Mouse (Mus musculus) bone marrow macrophage, adult 2 months (primary cell): ENCODE results near the gene Mroh2a. TPM values are rescaled to one million over a fixed set of nuclear protein-coding genes. Genes with fewer than 3 reads are reported as not detected.

Experiments used
- H3K27ac ChIP-seq: 2 replicates; pipeline ENCODE4 v1.5.1; 2012; ENCODE audit warnings: low read depth, low read length; ENCODE audit not compliant: insufficient read depth
- H3K4me1 ChIP-seq: 2 replicates; pipeline ENCODE4 v1.6.1; 2012; ENCODE audit warnings: low read length; ENCODE audit not compliant: control insufficient read depth, insufficient read depth
- H3K4me3 ChIP-seq: 2 replicates; pipeline ENCODE4 v1.5.1; 2012; ENCODE audit warnings: mild to moderate bottlenecking, low read length, moderate library complexity; ENCODE audit not compliant: insufficient read depth
- CTCF ChIP-seq: IDR thresholded peaks from 2 replicates; pipeline ENCODE4 v1.5.1; 2012; ENCODE audit warnings: low read depth, mild to moderate bottlenecking, low read length, moderate library complexity
- POLR2A ChIP-seq: IDR thresholded peaks from 2 replicates; pipeline ENCODE4 v1.6.1; 2012; ENCODE audit warnings: mild to moderate bottlenecking, low read depth, low read length, borderline replicate concordance
- polyA plus RNA-seq: library from polyadenylated mRNA; stranded (reverse); fragments of >200 nt; gene quantifications from 2 replicates; pipeline ENCODE4 v1.2.4, GENCODE M21; 2012; ENCODE audit not compliant: missing spikeins, insufficient read depth, insufficient read length

Mroh2a gene
- polyA plus RNA-seq, 1 experiment, result 1.6 TPM

GRCm38 (mm10) chr1:88227482-88227881 is 696 bp downstream of the Mroh2a start:
- TF ChIP-seq CTCF, result no peak
- no peak for TF ChIP-seq POLR2A
- no peak overlapping the region for H3K27ac ChIP-seq
- H3K4me3 ChIP-seq, result no peak overlapping the region
- peaks cover 10% of the 10 kb centered on the region for H3K4me1 ChIP-seq

GRCm38 (mm10) chr1:88228121-88228520 is 1.3 kb downstream of the Mroh2a start:
- TF ChIP-seq POLR2A, result no peak
- peaks cover 10% of the 10 kb centered on the region for H3K4me1 ChIP-seq
- H3K4me3 ChIP-seq, result no peak overlapping the region

GRCm38 (mm10) chr1:88229566-88229965 is 2.8 kb downstream of the Mroh2a start:
- H3K4me1 ChIP-seq, result peaks cover 10% of the 10 kb centered on the region
- TF ChIP-seq CTCF (no peak), POLR2A (no peak)
- H3K4me3 ChIP-seq, result no peak overlapping the region
- H3K27ac ChIP-seq, result no peak overlapping the region

More at GRCm38 (mm10) chr1:88228121-88228520, 1.3 kb downstream of the Mroh2a start:
- H3K27ac ChIP-seq, result no peak overlapping the region

- no peak overlapping the region for H3K27ac ChIP-seq
- TF ChIP-seq CTCF (no peak), POLR2A (no peak)
- H3K4me1 ChIP-seq, result peaks cover 10% of the 10 kb centered on the region
- no peak overlapping the region for H3K4me3 ChIP-seq
Measured at GRCm38 (mm10) chr1:88229986-88230385, 3.2 kb downstream of the Mroh2a start.

GRCm38 (mm10) chr1:88230421-88230820 is 3.6 kb downstream of the Mroh2a start:
- no peak for TF ChIP-seq POLR2A
- no peak for TF ChIP-seq CTCF
- Histone ChIP-seq H3K4me1 (peaks cover 10% of the 10 kb centered on the region), H3K27ac (no peak overlapping the region), H3K4me3 (no peak overlapping the region)

GRCm38 (mm10) chr1:88230981-88231802 is 4.4 kb downstream of the Mroh2a start:
- Histone ChIP-seq H3K27ac (no peak overlapping the region), H3K4me1 (peaks cover 10% of the 10 kb centered on the region), H3K4me3 (no peak overlapping the region)
- TF ChIP-seq POLR2A (no peak), CTCF (no peak)

- TF ChIP-seq POLR2A (no peak), CTCF (no peak)
Measured at GRCm38 (mm10) chr1:88231803-88232499, 5.2 kb downstream of the Mroh2a start.

GRCm38 (mm10) chr1:88232664-88233380 is 6.0 kb downstream of the Mroh2a start:
- no peaks in the 10 kb centered on the region for H3K4me1 ChIP-seq
- no peak overlapping the region for H3K4me3 ChIP-seq
- no peak for TF ChIP-seq POLR2A
- TF ChIP-seq CTCF, result no peak
- H3K27ac ChIP-seq, result no peak overlapping the region

More at GRCm38 (mm10) chr1:88231803-88232499, 5.2 kb downstream of the Mroh2a start:
- Histone ChIP-seq H3K27ac (no peak overlapping the region), H3K4me1 (peaks cover 5% of the 10 kb centered on the region), H3K4me3 (no peak overlapping the region)

- no peak for TF ChIP-seq CTCF
- no peak for TF ChIP-seq POLR2A
- H3K4me1 ChIP-seq, result no peaks in the 10 kb centered on the region
Measured at GRCm38 (mm10) chr1:88233421-88234247, 6.8 kb downstream of the Mroh2a start.

More at GRCm38 (mm10) chr1:88233421-88234247, 6.8 kb downstream of the Mroh2a start:
- H3K4me3 ChIP-seq, result no peak overlapping the region
- no peak overlapping the region for H3K27ac ChIP-seq
